Mouse (Mus musculus) urinary bladder, postnatal 36 days (tissue): ENCODE results near the gene Rasgef1b.

Source experiments
- DNase-seq, 2 experiments: peaks; one replicate each; pipeline ENCODE4 v3.0.0; 2022; ENCODE audit warnings: low spot score in 2 of 2, mixed read lengths in 1 of 2

Rasgef1b gene

DNA sequence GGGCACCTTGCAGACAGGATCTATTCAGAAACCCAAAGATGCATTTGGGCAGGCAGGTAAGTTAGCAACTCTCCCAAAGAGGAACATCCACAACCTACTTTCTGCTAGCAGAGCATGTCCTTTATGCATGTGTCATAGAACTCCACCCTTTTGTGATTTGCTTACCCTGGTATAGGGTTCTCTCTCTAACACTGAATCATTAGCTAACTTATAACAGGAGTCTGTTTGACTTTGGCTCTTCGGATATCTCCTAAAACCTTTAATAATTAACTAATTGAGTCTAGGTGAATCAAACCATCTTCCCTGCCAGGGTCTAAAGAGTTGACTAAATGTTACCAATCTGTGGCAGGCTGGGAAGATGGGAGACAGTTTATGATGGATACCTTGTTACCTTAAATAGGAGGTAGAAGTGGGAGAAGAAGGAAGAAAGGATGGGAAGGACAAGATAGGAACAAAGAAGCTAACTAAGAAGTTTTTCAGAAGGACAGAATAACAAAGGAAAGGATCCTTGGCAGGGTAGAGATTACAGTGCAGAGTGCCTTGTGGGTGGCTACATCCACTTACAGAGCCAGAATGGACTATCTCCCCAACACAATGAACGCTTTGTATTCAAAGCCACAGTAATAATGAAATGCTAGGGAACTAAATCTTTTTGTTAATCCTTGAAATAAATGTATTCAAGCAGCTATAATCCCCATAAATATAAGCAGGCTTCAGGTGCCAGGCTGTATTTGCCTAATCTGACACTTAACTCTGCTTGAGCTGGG lies 186.7 kb downstream of the Rasgef1b start:
- DNase-seq, result no peak

DNA sequence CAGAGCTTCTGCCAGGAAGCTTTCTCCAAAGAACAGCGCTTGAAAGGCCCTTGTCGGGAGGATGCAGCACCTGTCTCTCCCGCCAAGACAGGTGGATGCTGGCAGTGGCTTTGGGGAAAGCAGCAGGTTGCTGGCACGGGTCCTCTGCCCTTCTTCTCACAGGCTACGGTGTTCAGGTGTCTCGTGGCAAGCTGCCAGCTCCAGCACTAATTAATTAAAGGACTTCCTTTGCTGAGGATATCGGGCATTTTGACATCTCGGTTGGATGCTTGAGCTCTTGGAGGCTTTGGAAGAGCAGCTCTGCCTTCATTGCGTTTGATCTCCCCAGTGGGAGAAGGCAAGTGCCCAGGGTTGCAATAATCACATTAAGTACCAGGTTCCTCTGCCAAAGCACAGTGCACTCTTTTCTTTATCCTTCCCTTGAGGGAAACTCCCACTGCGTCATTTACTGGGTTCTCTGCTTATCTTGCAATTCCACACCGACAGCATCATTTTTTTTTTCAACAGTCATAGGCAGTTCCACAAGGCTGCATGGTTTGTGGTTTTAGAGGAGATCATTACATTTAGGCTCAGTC lies 187.5 kb downstream of the Rasgef1b start:
- DNase-seq, result no peak

DNA sequence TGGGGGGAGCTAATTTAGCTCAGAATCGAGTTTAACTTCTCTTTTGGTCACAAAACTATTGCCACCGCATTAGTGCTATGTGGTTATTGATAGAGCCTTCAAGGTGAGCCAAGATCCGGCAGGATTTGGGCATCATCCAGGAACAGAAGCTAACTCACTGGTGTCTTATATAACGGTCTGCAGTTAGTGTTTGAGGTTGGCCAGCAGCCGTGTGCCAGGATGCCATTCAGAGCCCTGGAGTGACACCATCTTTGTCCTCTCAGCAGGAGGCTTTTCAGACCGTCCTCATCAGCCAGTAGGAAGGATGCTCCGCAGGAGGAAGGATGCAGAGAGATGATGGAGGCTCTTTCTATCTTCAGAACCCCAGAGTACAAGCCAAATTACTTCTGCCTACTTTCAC lies 195.4 kb downstream of the Rasgef1b start:
- no peak for DNase-seq

DNA sequence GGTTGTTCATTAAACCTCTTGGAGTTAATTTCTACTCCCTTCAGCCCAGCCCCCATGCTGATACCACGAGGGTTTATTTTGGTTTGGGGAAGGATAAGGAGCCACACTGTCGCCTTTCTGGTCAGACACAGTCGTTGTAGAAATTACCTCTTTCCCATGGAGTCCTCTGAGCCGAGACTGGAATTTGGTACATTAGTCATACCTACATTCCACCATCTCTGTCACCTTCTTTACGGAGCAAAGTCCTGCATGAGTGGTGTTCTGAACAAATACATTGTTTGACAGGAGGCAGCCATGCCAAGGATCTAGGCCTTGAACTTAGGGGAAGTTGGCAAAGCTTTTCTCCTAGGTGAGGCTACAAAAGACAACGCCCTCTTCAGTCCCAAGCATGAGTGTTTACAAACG lies 202.1 kb downstream of the Rasgef1b start:
- DNase-seq, result no peak

DNA sequence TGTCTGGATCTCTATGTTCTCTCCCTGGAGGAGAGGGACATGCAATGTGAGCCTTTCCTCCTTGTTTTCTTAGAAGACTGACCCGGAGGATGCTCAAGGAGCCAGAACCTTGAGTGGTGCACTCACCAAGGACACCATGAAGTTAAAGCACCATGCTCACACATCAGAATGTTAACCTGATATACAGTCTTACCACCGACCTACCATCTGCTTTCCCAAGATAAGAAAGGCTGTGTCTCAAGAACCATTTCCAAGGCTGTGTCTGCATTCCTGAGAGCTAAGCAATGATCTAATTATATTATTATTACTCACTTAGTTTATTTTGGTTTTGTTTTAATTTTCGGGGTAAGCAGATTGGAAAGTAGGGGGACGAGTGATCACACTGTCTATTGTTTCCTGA lies 203.2 kb downstream of the Rasgef1b start:
- no peak for DNase-seq

DNA sequence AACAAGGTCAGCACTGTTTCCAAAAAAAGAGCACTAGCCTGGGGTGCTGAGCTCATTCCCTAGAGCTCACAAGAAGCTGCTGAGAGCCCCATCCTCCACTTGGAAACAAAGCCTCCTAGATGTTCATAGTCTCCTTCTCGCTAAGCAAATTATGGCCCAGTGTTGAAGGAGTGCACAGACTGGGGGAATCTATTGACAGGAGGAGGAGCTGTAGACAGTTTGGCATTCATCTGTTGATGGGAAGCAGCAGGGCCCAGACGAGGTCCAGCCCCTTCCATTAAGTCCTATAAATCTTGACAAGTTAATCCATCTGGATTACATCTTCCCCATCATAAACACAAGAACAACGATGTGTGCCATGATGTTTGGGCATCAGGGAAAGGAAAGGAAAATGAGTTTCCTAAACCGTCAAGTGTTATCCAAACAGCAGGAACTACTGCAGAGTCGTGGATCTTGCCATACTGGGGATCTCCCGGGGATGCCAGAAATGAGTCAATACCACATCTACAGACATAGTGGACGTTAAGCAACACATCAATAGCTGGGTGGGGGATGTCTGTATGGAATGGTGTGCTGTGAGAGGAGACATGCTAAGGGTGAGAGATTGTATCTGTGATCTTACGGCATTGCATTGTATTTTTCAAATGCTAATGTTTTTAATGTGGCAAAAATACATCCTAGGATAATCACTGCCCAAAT lies 206.1 kb downstream of the Rasgef1b start:
- no peak for DNase-seq

DNA sequence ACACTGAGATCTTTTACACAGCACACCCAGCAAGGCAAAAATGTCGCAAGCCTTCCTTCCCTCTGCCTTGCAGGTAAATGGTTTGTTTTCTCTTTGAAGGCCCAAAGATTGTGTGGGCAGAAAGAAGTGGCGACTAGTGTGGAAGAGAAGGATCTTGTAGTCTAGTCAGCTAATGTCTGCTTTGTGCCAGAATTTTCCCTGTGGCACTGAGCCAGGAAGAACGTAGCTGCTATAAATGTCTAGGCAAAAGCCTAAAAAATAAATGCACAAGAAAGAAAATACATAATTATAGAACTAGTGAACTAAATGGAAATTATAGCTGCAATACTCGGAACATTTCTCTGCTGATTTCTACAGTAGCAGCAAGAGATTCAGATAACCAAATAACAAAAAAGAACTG lies 207.5 kb downstream of the Rasgef1b start:
- DNase-seq, result no peak

DNA sequence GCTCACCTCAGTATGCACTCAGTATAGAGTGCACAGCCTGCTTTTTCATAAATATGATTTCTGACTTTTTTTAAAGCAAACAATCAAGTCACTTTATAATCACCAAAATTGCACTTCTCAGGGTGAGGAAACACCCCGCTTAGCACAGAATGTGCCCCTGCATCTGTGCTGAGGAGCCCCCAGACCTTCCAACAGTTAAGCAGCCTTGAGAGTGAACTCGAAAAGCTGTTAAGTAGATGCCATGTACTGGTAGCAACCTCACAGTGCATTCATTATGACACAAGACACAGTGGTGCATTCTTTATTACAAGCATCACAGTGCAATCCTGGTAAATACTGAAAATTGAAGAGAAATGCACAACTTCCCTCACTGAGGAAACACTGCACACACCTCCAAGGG lies 209.3 kb downstream of the Rasgef1b start:
- DNase-seq, result no peak

DNA sequence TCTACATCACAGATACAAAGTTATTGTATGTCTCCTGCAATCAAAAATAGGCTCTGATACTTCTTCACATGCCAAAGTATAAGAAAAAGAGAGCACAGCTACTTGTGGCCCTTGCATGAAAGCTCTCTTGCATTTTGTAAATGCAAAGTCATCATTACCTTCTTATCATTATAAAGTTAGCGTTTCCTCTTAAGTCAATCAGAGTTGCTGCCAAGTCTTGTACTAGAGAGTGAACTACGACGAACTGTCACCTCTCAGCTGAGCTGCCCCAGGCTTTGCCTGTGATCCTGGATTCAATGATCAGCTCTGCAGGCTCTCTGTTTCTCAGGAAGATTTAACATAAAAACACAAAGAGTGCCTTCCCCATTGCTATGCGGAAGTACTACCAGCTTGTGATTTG lies 209.8 kb downstream of the Rasgef1b start:
- no peak for DNase-seq

GRCm38 (mm10) chr5:99516207-99516606 lies 212.7 kb downstream of the Rasgef1b start:
- DNase-seq, result no peak

DNA sequence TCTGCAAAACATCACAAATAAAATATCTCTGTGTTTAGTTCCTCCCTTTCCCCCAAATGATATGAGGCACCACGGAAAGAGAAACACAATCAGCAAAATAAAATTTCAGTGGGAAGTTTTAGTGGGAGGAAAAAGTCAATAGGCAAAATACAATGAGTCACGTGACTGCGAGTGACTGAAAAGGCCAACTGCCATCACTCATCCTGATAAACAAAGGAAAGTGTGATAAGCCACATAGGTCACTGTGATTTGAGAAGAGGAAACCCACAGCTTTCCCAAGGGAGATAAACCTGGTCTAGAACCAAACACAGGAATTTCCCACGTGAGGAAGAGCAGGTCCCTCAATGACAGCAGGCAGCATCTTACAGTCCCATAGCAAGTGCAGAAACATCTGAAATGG lies 213.1 kb downstream of the Rasgef1b start:
- no peak for DNase-seq

GRCm38 (mm10) chr5:99513209-99513880 lies 215.5 kb downstream of the Rasgef1b start:
- DNase-seq, result no peak

DNA sequence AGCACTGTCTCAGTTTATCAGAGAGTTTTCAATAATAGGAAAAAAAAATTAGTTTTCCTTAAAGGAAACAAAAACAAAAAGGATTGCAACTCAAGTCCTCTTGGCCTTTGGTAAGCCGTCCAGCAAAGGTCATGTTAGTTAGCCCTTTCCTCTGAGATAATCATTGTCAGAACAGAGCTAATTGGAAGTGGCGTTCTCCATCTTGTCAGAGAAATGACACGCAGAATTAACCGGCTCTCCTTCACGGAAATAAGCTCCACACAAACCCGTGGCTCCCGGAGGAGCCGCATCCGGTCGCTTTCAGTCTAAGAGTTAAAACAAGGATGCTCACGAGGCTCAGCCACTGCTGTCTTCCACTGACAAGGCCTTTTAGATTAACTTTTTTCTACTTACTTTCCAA lies 217.8 kb downstream of the Rasgef1b start:
- DNase-seq, result no peak

- no peak for DNase-seq
These were observed 222.8 kb downstream of the Rasgef1b start for GRCm38 (mm10) chr5:99506109-99506508.

DNA sequence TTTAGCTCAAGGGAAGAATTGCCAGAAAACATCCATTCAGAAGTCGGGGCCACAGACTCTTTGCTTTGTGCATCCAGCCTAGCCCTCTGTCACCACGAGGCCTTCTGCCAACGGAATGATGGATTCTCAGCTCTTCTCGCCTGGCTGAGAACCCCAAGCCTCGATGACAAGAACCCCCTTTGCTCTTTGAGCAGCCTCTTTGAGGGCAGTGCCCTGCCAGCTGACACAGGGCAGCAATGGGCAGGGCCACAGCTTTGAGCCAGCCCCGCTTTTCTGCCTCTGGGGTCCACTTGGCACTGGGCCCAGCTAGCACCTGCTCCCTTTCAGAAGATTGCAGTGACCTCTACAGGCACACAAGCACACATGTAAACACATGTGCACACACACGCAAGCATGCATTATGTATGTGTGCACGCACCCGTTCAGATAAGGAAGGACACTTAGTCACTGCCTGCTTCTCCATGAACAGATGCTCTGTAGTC lies 224.5 kb downstream of the Rasgef1b start:
- no peak for DNase-seq

DNA sequence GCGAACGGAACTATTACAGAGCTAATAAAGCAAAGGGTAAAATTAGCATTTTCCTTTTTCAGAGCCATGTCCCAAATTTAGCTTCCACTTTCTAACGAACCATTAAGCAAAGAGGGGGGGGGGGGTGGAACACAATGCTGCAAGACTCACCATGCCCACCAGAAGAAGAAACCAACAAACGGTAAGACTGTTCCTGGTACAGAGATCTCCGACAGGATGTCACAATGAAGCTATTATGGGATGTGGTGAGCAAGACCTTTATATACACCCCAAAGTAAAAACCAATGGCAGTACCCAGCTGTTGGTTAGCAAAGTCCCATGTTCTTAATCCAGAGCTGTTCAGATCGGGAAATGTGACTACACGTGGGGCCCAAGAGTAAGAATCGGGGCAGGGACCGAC lies 226.2 kb downstream of the Rasgef1b start:
- no peak for DNase-seq

GRCm38 (mm10) chr5:99499404-99500089 lies 229.3 kb downstream of the Rasgef1b start:
- no peak for DNase-seq

- no peak for DNase-seq
These were observed 231.0 kb downstream of the Rasgef1b start for GRCm38 (mm10) chr5:99497856-99498255.

GRCm38 (mm10) chr5:99496931-99497782 lies 231.7 kb downstream of the Rasgef1b start:
- no peak for DNase-seq

- no peak for DNase-seq
These were observed 232.8 kb downstream of the Rasgef1b start for GRCm38 (mm10) chr5:99496157-99496453.
